Mouse (Mus musculus) frontal cortex, adult (tissue): ENCODE results near the gene Pisd.

Source experiments
- ATAC-seq: cut with Nextera tagmentation; 2 replicates; pipeline ENCODE4 v1.9.2; 2017; ENCODE audit warnings: mild to moderate bottlenecking, moderate library complexity, mixed read lengths; ENCODE audit not compliant: low TSS enrichment

Gene Pisd

DNA sequence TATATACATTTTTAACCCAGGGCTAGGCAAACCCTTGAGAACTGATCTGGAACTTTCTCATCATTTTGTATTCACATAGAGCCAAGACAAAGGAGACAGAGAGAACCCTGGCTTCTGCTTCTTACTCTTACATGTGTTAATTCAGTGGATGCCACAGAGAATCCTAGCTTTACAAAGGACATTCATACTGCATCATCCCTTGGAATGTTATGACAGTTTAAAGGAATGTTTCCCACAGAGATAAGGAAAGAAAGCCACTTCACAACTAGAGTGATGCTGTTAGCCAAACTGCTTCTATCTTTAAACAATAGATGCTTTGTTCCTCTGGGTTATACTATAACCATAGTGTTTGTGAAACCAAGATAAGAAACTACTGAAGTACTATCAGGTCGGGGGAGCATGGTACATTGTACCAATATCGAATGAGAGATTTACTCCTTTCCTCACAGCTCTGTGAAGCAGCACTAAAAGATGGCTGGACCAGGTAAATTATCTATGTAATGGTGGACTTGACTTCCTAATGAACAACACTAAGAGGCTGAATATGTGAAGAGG lies 79.1 kb downstream of the Pisd start:
- no peak for ATAC-seq

DNA sequence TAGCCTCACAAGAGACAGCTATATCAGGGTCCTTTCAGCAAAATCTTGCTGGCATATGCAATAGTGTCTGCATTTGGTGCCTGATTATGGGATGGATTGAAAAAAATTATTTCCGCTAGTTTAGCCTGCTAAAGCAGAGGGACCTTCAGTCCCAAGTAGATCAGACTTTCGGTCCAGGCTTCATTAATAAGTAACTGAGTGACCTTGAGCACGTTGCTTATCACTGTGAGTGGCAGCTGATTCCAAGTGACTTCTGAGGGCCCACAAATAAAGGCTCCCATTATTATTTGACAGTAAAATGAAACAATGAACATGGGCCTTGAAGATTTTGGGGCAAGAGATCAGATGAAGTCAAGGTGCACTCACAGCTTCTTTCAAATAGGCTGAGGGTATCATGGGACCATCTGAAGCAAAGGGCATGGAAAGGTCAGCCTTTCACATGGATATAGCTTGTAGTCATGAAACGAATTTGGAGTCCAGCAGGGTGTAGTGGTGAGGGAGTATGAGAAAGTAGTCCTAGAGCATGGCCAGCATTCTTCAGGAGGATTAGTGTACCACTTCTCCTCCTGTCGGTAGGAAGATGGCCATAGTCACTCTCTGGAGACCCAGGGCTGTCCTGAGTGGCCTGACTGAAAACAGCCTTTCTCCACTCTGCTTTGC lies 88.1 kb downstream of the Pisd start:
- no peak for ATAC-seq

- no peak for ATAC-seq
Observed at GRCm38 (mm10) chr5:32693411-32693810, 92.0 kb downstream of the Pisd start.
